12 mouse cellular contexts compared by ENCODE assay signal in the genomic region with DNA sequence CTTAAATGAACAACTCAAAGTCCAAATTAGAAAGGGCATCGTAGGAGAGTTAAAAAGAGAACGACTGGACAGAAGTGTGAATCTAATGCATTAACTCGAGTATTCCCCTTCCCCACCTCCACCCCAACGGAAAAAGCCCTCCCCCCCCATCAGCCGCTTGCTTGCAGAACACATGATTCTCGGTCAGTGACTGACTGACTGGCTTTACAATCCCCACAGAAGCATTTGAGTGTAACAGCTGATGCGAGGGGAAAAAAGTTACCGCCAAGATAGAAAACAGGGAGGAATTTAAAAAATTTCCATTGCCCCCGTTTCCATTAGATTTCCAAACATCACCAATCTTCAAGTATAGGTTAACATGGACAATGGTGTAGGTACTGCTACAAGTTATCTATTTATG. TPM values are rescaled to one million over a fixed set of nuclear protein-coding genes. Genes with fewer than 3 reads are reported as not detected.
DNase-seq lines count a peak whose midpoint lies in the region; ATAC-seq and TF ChIP-seq lines count a peak whose summit lies in the region.
"Had no signal": no experiment of that assay in that cellular context is flagged by ENCODE, and none has a peak within 500 bp of the region (broad histone marks: within the 10 kb centered on the region; RNA-seq: fewer than 3 reads in every experiment).

No protein-coding gene starts in this region.

- WGBS in embryonic facial prominence, embryonic 12.5 days = 45% methylated on average over 9 of the region's 9 CpGs
- WGBS in hindbrain, embryonic 13.5 days = 39% methylated on average over 9 of the region's 9 CpGs
- WGBS in midbrain, embryonic 15.5 days = 33% methylated on average over 9 of the region's 9 CpGs

- no peak overlapping the region for H3K4me3 ChIP-seq in ES-Bruce4 (ENCODE audit: low read depth, low read length)
- H3K4me3 ChIP-seq in embryonic facial prominence, embryonic 12.5 days = no peak overlapping the region
- H3K4me3 ChIP-seq in hindbrain, embryonic 13.5 days = peak overlapping the region; percentile 92
- peak overlapping the region; percentile 98 for H3K4me3 ChIP-seq in midbrain, embryonic 15.5 days
- H3K4me3 ChIP-seq: heart, adult 2 months had no signal

- ATAC-seq in embryonic facial prominence, embryonic 12.5 days (ENCODE audit: insufficient number of reproducible peaks, insufficient read depth, low FRiP score, low TSS enrichment) = no peak
- ATAC-seq in hindbrain, embryonic 13.5 days (ENCODE audit: low FRiP score) = no peak
- ATAC-seq in midbrain, embryonic 15.5 days (replicated peaks) = no peak
- ATAC-seq in activated CD4-positive, CD25-positive, alpha-beta regulatory T cell, adult 4 months = no peak

- H3K4me1 ChIP-seq in ES-Bruce4 (ENCODE audit: control insufficient read depth, insufficient read depth, low read length) = peaks cover 3% of the 10 kb centered on the region
- peaks cover 40% of the 10 kb centered on the region for H3K4me1 ChIP-seq in embryonic facial prominence, embryonic 12.5 days
- peaks cover 76% of the 10 kb centered on the region for H3K4me1 ChIP-seq in hindbrain, embryonic 13.5 days (replicated peaks)
- H3K4me1 ChIP-seq in midbrain, embryonic 15.5 days = peaks cover 63% of the 10 kb centered on the region

- DNase-seq in T-cell, adult 2 months (ENCODE audit: low spot score) = no peak
- no peak for DNase-seq in lung, postnatal 4 days
- no peak for DNase-seq in gastrocnemius, postnatal 36 days
- DNase-seq: cerebellum, adult 11-12 months; heart, adult 2 months; left cerebral cortex, postnatal 4 days; lung, adult 2 months had no signal

- intact Hi-C loops in gastrocnemius, postnatal 36 days (cut with DNase I) = no loop called here

- TF ChIP-seq CTCF in ES-Bruce4 (IDR thresholded peaks at IDR 0.05; ENCODE audit: low read depth, low read length) = no peak

- H3K4me2 ChIP-seq in embryonic facial prominence, embryonic 12.5 days (replicated peaks) = peak overlapping the region; percentile 12; the same call in 1 of the 2 replicates
- H3K4me2 ChIP-seq in hindbrain, embryonic 13.5 days = peak overlapping the region; percentile 92
- peak overlapping the region; percentile 74 for H3K4me2 ChIP-seq in midbrain, embryonic 15.5 days

- peaks cover 33% of the 10 kb centered on the region for H3K36me3 ChIP-seq in ES-Bruce4 (ENCODE audit: control insufficient read depth, insufficient read depth, low read length, poor library complexity, severe bottlenecking)
- H3K36me3 ChIP-seq in embryonic facial prominence, embryonic 12.5 days = peaks cover 34% of the 10 kb centered on the region
- H3K36me3 ChIP-seq in hindbrain, embryonic 13.5 days = peaks cover 33% of the 10 kb centered on the region
- peaks cover 13% of the 10 kb centered on the region; the same call in 1 of the 2 replicates for H3K36me3 ChIP-seq in midbrain, embryonic 15.5 days (replicated peaks)

- peak overlapping the region; percentile 28; the same call in 1 of the 2 replicates for H3K9ac ChIP-seq in ES-Bruce4 (ENCODE audit: low read depth, poor library complexity, severe bottlenecking)
- no peak overlapping the region for H3K9ac ChIP-seq in embryonic facial prominence, embryonic 12.5 days
- H3K9ac ChIP-seq in hindbrain, embryonic 13.5 days = peak overlapping the region; percentile 99; the same call in 1 of the 2 replicates
- no peak overlapping the region for H3K9ac ChIP-seq in midbrain, embryonic 15.5 days

- H3K9me3 ChIP-seq in ES-Bruce4 (replicated peaks; ENCODE audit: control insufficient read depth, insufficient read depth, low read length, poor library complexity, severe bottlenecking) = no peaks in the 10 kb centered on the region
- no peaks in the 10 kb centered on the region for H3K9me3 ChIP-seq in embryonic facial prominence, embryonic 12.5 days
- H3K9me3 ChIP-seq in hindbrain, embryonic 13.5 days = no peaks in the 10 kb centered on the region
- H3K9me3 ChIP-seq in midbrain, embryonic 15.5 days = no peaks in the 10 kb centered on the region

- no peak overlapping the region for H3K27ac ChIP-seq in ES-Bruce4 (ENCODE audit: insufficient read depth, low read length)
- H3K27ac ChIP-seq in embryonic facial prominence, embryonic 12.5 days = no peak overlapping the region
- H3K27ac ChIP-seq in hindbrain, embryonic 13.5 days = no peak overlapping the region; the same call in 1 of the 2 replicates
- H3K27ac ChIP-seq in midbrain, embryonic 15.5 days = no peak overlapping the region
- H3K27ac ChIP-seq: heart, adult 2 months had no signal

- TF ChIP-seq POLR2A in ES-Bruce4 (IDR thresholded peaks at IDR 0.05; ENCODE audit: insufficient read depth, low read length) = no peak

- TF ChIP-seq EP300 in ES-Bruce4 (IDR thresholded peaks at IDR 0.05; ENCODE audit: insufficient read depth, low read depth, low read length) = no peak

- no peaks in the 10 kb centered on the region for H3K27me3 ChIP-seq in ES-Bruce4 (ENCODE audit: control insufficient read depth, insufficient read depth, low read length, poor library complexity, severe bottlenecking)
- no peaks in the 10 kb centered on the region for H3K27me3 ChIP-seq in embryonic facial prominence, embryonic 12.5 days
- no peaks in the 10 kb centered on the region for H3K27me3 ChIP-seq in hindbrain, embryonic 13.5 days
- no peaks in the 10 kb centered on the region for H3K27me3 ChIP-seq in midbrain, embryonic 15.5 days (replicated peaks)

RNA-seq across cellular contexts. Expression of a gene that starts 4.8 kb away (rescaled TPM):
- 110 and 111 TPM in 2 replicates for polyA plus RNA-seq in ES-Bruce4 (2011; ENCODE audit: insufficient read depth, insufficient read length, low read depth, missing spikeins)
- 22.0 and 25.8 TPM in 2 replicates for polyA plus RNA-seq in embryonic facial prominence, embryonic 12.5 days (2016; fragmentation: Nextera tagmentation; extraction: Ambion mirVana)
- 36.6 and 41.0 TPM in 2 replicates for polyA plus RNA-seq in hindbrain, embryonic 13.5 days (2015; fragmentation: Nextera tagmentation; extraction: Ambion mirVana)
- 32.0 and 33.6 TPM in 2 replicates for polyA plus RNA-seq in midbrain, embryonic 15.5 days (2015; fragmentation: Nextera tagmentation; extraction: Ambion mirVana)
- 10 to 100 TPM; 21.6 to 25.6 TPM for polyA plus RNA-seq in activated CD4-positive, CD25-positive, alpha-beta regulatory T cell, adult 4 months (2017; shearing (Covaris generic))
- total RNA-seq in gastrocnemius, postnatal 36 days (2021) = 100 to 1,000 TPM; 178 to 179 TPM

Comparison
In these comparisons a context has a peak if more than half of its experiments do, and no peak if none do; other contexts are left out.
1. H3K4me3 ChIP-seq: peak in hindbrain, embryonic 13.5 days (single experiment) and midbrain, embryonic 15.5 days (single experiment); none in ES-Bruce4 (single experiment) and embryonic facial prominence, embryonic 12.5 days (single experiment).
2. H3K9ac ChIP-seq: peak in ES-Bruce4 (single experiment) and hindbrain, embryonic 13.5 days (single experiment); none in embryonic facial prominence, embryonic 12.5 days (single experiment) and midbrain, embryonic 15.5 days (single experiment).
3. H3K4me2 ChIP-seq: peak in every context shown above with its lines; median percentile 92 in hindbrain, embryonic 13.5 days; 74 in midbrain, embryonic 15.5 days; 12 in embryonic facial prominence, embryonic 12.5 days.